Mouse (Mus musculus) forebrain, embryonic 12.5 days (tissue): Measurements from ENCODE around the gene Bmp7. TPM values are rescaled to one million over a fixed set of nuclear protein-coding genes. Genes with fewer than 3 reads are reported as not detected.
A peak's percentile ranks its signal among the peaks of the same experiment; 100 is the strongest.

Experiments used
- ATAC-seq: fragments of 200-750 bp; cut with Nextera tagmentation; 2 replicates; pipeline ENCODE4 v1.8.0; 2017; ENCODE audit warnings: moderate TSS enrichment; ENCODE audit not compliant: low FRiP score
- H3K27ac ChIP-seq: fragments of 300-500 bp; sonication (generic); 2 replicates; pipeline ENCODE4 v1.5.1; 2016; ENCODE audit warnings: mild to moderate bottlenecking
- H3K27me3 ChIP-seq: fragments of 300-500 bp; sonication (generic); 2 replicates; pipeline ENCODE4 v1.6.1; 2016; ENCODE audit warnings: mild to moderate bottlenecking
- H3K36me3 ChIP-seq: fragments of 300-500 bp; sonication (generic); replicated peaks from 2 replicates; pipeline ENCODE4 v1.6.1; 2016; ENCODE audit warnings: mild to moderate bottlenecking
- H3K4me1 ChIP-seq: fragments of 300-500 bp; sonication (generic); 2 replicates; pipeline ENCODE4 v1.6.1; 2016
- H3K4me2 ChIP-seq: fragments of 300-500 bp; sonication (generic); 2 replicates; pipeline ENCODE4 v1.6.1; 2016; ENCODE audit warnings: mild to moderate bottlenecking, moderate library complexity
- H3K4me3 ChIP-seq: fragments of 300-500 bp; sonication (generic); replicated peaks from 2 replicates; pipeline ENCODE4 v1.5.1; 2016; ENCODE audit warnings: mild to moderate bottlenecking
- H3K9ac ChIP-seq: fragments of 300-500 bp; sonication (generic); 2 replicates; pipeline ENCODE4 v1.6.1; 2016; ENCODE audit warnings: mild to moderate bottlenecking
- H3K9me3 ChIP-seq: fragments of 300-500 bp; sonication (generic); 2 replicates; pipeline ENCODE4 v1.6.1; 2016
- WGBS: fragments of 180-500 bp; shearing (Covaris S2); methylation state at CpG from one replicate; pipeline ENCODE4 v1.1.7; 2016; 5-methylcytosine and 5-hydroxymethylcytosine counted together
- polyA plus RNA-seq: library from polyadenylated mRNA; unstranded; fragments of >200 nt; fragmentation: Nextera tagmentation; extraction: Ambion mirVana; gene quantifications from 2 replicates; pipeline ENCODE4 v1.2.1, GENCODE M21; 2016

Gene Bmp7
- polyA plus RNA-seq, 1 experiment from 2014 or later: 13.2 TPM

DNA sequence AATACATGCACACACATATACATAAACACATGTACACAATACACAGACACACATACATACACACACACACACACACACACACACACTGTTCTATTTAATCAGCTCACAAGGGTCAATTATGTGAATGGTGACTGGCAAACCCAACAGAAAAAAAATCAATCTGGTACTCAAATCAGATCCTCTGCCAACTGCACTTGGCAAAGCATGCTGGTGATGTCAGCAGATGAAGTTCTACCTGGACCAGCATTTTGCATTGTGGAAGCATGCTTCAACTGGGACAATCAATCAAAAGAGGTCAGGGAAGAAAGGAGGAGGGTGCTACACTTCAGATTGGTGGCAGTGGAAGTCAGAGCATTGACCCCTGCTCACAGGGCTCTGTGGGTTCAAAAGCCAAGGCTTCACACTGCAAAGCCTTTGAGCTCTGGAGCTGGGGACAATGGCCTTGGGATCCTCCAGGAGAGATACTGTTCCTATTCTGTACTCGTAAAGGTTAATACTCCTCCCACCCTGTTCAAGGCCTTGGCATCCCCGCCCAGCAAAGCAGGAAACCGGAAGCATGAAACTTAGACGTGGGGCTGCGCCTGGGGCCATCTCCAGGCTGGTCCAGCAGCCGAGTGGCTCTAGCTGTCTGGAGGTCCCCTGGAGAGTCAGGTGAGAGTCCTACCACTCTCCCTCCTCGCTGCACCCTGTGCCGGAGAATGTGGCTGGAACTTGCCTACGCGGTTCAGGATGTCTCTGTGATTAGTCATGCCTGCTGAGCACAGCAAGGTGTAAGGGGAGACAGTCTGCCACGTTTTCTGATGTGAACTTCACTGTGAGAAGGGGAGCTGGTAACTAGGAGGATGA is 99.0 kb downstream of the Bmp7 start:
- H3K9ac ChIP-seq: no peak overlapping the region
- H3K36me3 ChIP-seq: no peaks in the 10 kb centered on the region
- 51% methylated on average over 11 of the region's 11 CpGs for WGBS
- H3K9me3 ChIP-seq: no peaks in the 10 kb centered on the region
- H3K27me3 ChIP-seq: no peaks in the 10 kb centered on the region
- no peak overlapping the region for H3K27ac ChIP-seq
- ATAC-seq: no peak
- no peak overlapping the region for H3K4me3 ChIP-seq
- H3K4me2 ChIP-seq: no peak overlapping the region
- peaks cover 9% of the 10 kb centered on the region; the same call in 1 of the 2 replicates for H3K4me1 ChIP-seq

DNA sequence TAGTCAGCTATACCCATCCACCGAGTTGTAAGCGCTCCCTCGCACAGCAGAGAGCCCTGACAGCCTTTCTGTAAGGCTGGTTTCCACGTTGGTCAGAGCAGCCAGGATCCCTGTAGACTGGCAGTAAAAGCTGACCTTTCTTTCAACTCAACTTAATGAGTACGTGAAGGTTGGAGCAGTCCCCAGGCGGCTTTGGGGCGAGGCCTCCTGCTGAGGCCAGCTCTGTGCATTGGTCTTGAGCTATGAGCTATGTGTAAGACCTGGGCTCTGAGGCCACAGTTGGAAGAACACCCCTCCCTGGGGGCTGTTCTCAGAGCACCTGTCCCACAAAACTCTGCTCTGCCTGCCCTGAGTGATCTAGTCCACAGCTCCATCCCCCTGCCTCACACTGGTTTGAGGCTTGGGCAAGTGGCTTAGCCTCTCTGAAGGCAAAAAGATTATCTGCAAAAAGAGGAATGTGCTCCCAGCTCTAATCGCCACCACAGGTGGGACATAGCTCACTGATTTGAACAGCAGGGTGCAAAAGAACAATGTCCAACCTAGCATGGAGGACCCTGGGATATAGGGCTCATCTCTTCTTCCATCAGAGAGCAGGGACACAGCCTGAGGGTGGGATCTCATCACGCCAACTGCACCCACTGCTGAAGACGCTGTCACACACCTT is 100.7 kb downstream of the Bmp7 start:
- Histone ChIP-seq H3K4me1 (peaks cover 4% of the 10 kb centered on the region; the same call in 1 of the 2 replicates), H3K27me3 (no peaks in the 10 kb centered on the region), H3K4me3 (no peak overlapping the region), H3K4me2 (no peak overlapping the region), H3K36me3 (no peaks in the 10 kb centered on the region), H3K27ac (no peak overlapping the region), H3K9ac (no peak overlapping the region), H3K9me3 (no peaks in the 10 kb centered on the region)
- 22% methylated on average over 10 of the region's 10 CpGs for WGBS
- no peak for ATAC-seq

DNA sequence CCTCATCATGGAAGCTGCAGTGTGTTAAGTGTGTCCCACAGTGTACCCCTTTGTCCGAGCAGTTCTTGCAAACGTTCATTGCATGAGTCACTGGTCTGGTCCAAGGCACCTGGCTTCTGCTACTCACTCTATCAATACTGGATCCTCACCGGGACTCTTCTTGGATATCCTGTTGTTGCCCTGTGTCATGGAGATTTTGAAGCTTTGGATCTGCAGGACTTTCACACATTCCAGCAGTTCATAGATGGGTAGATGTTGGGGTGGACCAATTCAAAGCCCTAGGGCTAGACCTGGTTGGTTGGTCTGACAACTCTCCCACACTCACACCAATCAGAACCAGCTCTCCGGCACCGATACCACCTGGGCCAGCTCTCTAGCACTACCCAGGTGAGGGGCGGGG is 103.6 kb downstream of the Bmp7 start:
- ATAC-seq: no peak
- Histone ChIP-seq H3K4me3 (no peak overlapping the region), H3K4me1 (peaks cover 4% of the 10 kb centered on the region; the same call in 1 of the 2 replicates), H3K27ac (no peak overlapping the region), H3K4me2 (no peak overlapping the region), H3K36me3 (no peaks in the 10 kb centered on the region), H3K9me3 (no peaks in the 10 kb centered on the region), H3K27me3 (no peaks in the 10 kb centered on the region), H3K9ac (no peak overlapping the region)
- WGBS: 90% methylated on average over 6 of the region's 6 CpGs

DNA sequence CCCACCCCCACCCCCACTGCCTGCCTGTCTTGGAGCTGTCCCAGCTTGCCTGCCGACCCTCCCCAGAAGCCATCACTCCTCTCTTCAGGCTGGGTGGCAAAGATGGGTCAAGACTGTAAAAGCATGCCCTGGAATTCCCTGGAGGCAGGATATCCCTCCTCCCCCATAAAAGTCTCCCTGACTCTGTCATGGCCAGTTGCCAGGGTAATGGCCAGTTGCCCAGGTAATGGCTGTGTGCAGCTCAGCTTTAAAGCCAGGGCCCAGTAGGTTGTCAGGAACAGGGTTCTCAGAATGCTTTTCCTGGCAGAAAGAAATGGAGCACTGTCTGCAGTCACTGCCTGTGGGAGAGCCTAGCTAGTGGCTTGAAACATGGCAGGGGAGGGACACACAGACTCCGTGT is 106.9 kb downstream of the Bmp7 start:
- H3K4me1 ChIP-seq: no peaks in the 10 kb centered on the region
- H3K4me3 ChIP-seq: no peak overlapping the region
- no peak overlapping the region for H3K27ac ChIP-seq
- no peak overlapping the region for H3K9ac ChIP-seq
- WGBS: 39% methylated on average over 2 of the region's 2 CpGs
- H3K4me2 ChIP-seq: no peak overlapping the region
- H3K36me3 ChIP-seq: no peaks in the 10 kb centered on the region
- no peaks in the 10 kb centered on the region for H3K9me3 ChIP-seq
- no peaks in the 10 kb centered on the region; the same call in 1 of the 2 replicates for H3K27me3 ChIP-seq
- ATAC-seq: no peak

DNA sequence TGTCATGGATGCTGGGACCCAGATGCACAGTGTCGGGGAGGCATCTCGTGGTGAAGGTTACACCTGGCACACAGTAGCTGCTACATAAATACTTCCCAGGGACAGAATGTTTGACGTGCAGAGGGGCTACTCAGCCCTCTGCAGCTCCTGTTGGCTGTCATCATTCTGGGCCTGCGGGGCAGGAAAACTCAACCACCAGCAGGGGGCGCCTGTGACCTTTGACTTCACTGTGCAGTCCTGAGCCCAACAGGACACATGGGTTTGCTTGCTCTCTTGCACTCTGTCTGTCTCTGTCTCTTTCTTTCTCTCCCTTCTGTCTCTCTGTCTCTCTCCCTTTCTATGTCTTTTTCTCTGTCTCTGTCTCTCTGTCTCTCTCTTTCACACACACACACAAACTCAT is 108.4 kb downstream of the Bmp7 start:
- H3K4me3 ChIP-seq: no peak overlapping the region
- 21% methylated on average over 5 of the region's 5 CpGs for WGBS
- no peaks in the 10 kb centered on the region for H3K9me3 ChIP-seq
- H3K27me3 ChIP-seq: peaks cover 9% of the 10 kb centered on the region
- no peaks in the 10 kb centered on the region for H3K36me3 ChIP-seq
- no peak overlapping the region for H3K27ac ChIP-seq
- H3K4me1 ChIP-seq: no peaks in the 10 kb centered on the region
- ATAC-seq: peak; percentile 62
- H3K4me2 ChIP-seq: no peak overlapping the region
- H3K9ac ChIP-seq: no peak overlapping the region

DNA sequence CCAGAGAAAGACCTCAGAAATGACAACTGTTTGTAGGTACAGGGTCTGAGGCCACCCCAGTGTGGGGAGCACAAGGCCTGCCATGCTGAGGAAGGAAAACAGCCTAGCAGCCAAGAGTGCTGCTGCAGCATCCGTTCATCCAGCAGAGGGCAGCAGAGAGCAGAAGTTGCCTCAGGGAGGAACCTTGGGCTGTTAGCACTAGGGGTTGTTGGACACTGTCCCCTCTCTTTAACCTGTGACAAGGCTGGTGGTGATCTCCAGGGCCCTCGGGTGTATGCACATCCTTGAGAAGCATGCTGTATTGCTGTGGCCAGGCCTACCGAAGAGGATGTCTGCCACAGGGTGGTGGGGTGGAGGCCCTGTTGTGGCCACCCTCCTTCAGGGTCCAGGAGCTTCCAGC is 109.0 kb downstream of the Bmp7 start:
- Histone ChIP-seq H3K4me1 (no peaks in the 10 kb centered on the region), H3K4me3 (no peak overlapping the region), H3K9ac (no peak overlapping the region), H3K27me3 (peaks cover 16% of the 10 kb centered on the region), H3K9me3 (no peaks in the 10 kb centered on the region), H3K4me2 (no peak overlapping the region), H3K36me3 (no peaks in the 10 kb centered on the region), H3K27ac (no peak overlapping the region)
- peak; percentile 52 for ATAC-seq
- WGBS: 18% methylated on average over 3 of the region's 3 CpGs

DNA sequence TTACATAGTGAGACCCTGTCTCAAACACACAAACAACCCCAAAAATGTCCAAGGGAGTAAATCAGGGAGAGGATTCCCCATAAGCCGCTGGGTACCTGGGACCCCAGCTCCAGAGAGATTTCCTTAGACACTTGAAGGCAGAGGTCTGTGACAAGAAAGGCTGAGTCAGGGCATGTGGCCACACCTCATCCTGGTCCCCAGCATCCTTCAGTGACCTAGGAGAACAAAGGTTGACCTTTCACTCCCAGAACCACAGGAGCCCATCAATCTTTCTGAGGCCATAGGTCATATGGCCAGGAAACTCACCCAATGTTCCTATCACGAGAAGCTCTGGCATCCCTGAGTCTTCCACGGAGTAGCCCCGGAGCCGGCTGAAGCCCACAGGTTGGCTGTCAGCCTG is 111.9 kb downstream of the Bmp7 start:
- ATAC-seq: no peak
- H3K9me3 ChIP-seq: no peaks in the 10 kb centered on the region
- H3K27ac ChIP-seq: no peak overlapping the region
- WGBS: 63% methylated on average over 5 of the region's 5 CpGs
- H3K4me3 ChIP-seq: no peak overlapping the region
- H3K4me2 ChIP-seq: no peak overlapping the region
- no peaks in the 10 kb centered on the region for H3K36me3 ChIP-seq
- peaks cover 11% of the 10 kb centered on the region for H3K4me1 ChIP-seq
- no peak overlapping the region for H3K9ac ChIP-seq
- peaks cover 45% of the 10 kb centered on the region for H3K27me3 ChIP-seq

DNA sequence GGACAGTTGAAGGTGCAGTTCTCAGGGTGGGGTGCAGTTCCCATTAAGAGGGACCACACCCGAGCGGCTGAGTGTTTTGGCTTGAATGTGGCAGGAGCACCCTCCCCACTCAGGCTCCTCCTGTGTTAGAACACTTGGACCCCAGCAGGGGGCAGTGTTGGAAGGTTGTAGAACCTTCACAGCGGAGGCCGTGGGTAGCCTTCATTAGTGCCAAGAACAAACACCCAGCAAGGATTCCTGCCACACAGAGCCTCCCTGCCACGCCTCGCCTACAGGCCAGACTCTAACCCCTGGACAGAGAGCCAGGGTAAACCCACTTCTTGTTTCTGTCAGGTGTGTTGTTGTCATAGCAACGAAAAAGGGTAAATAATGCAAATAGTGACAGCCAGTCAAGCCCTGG is 112.6 kb downstream of the Bmp7 start:
- Histone ChIP-seq H3K27ac (no peak overlapping the region), H3K36me3 (no peaks in the 10 kb centered on the region), H3K4me1 (peaks cover 11% of the 10 kb centered on the region), H3K4me3 (no peak overlapping the region), H3K9ac (no peak overlapping the region), H3K9me3 (no peaks in the 10 kb centered on the region), H3K4me2 (no peak overlapping the region), H3K27me3 (peaks cover 50% of the 10 kb centered on the region)
- 54% methylated on average over 7 of the region's 7 CpGs for WGBS
- no peak for ATAC-seq

DNA sequence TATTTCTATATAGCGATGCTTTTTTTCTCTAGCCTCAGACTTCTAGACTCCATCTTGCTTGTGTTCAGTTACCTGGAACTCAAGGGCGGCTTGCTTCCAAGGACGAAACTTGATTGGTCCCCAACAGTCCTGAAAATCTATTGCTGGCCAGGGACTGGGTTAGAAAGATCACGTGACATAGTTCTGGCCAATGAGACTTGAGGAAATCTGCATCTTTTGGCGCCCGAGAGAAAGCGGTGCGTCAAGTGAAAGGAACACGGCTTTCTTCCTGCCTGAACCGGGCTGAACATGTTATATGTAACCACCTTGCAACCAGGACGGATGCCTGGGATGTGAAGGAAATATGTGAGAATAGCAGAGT is 114.4 kb downstream of the Bmp7 start:
- peaks cover 64% of the 10 kb centered on the region for H3K27me3 ChIP-seq
- ATAC-seq: no peak
- H3K9ac ChIP-seq: no peak overlapping the region
- H3K27ac ChIP-seq: no peak overlapping the region
- no peaks in the 10 kb centered on the region for H3K36me3 ChIP-seq
- H3K4me3 ChIP-seq: no peak overlapping the region
- peaks cover 11% of the 10 kb centered on the region for H3K4me1 ChIP-seq
- H3K4me2 ChIP-seq: no peak overlapping the region
- WGBS: 90% methylated on average over 11 of the region's 11 CpGs
- H3K9me3 ChIP-seq: no peaks in the 10 kb centered on the region

DNA sequence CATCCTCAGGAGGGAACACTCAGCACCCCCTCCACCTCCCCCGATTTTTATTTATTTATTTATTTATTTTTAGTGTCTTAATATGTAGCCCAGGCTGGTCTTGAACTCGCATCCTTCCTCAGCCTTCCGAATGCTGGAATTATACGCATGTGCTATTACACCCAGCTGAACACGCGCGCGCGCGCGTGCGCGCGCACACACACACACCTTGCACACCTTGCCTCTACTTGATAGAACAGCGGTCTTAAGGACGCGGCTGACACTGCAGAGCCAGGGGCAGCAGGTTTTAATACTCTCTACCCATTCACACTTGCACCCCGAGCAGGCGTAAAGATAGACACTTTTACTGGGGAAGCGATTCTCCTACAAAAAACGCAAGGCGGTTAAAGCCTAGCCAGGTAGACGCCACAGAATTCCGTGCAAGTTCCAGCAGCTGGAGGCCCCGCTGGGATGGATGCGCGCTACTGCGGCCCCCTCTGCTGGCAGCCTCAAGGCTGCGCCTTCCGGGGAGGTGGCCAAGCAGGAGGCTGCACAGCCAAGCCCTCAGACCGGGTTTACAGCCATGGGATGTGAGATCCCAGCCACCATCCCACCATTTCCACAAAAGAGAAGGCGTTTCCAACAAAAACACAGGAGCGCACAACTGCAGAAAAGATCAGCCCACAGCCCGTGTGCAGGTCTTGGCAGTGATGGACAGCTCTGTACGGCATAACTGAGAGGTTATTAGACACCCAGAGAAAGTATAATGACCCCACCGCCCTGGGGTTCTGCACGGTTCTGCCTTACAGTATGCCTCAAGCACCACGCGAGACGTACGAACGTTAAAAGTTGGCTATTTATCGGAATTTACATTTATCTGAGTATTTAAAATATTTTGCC is 115.0 kb downstream of the Bmp7 start:
- Histone ChIP-seq H3K4me1 (peaks cover 15% of the 10 kb centered on the region), H3K27me3 (peaks cover 64% of the 10 kb centered on the region), H3K27ac (no peak overlapping the region), H3K4me3 (peak overlapping the region; percentile 17), H3K36me3 (no peaks in the 10 kb centered on the region), H3K4me2 (peak overlapping the region; percentile 43), H3K9me3 (no peaks in the 10 kb centered on the region), H3K9ac (no peak overlapping the region)
- ATAC-seq: peak; percentile 68
- WGBS: 19% methylated on average over 43 of the region's 43 CpGs

DNA sequence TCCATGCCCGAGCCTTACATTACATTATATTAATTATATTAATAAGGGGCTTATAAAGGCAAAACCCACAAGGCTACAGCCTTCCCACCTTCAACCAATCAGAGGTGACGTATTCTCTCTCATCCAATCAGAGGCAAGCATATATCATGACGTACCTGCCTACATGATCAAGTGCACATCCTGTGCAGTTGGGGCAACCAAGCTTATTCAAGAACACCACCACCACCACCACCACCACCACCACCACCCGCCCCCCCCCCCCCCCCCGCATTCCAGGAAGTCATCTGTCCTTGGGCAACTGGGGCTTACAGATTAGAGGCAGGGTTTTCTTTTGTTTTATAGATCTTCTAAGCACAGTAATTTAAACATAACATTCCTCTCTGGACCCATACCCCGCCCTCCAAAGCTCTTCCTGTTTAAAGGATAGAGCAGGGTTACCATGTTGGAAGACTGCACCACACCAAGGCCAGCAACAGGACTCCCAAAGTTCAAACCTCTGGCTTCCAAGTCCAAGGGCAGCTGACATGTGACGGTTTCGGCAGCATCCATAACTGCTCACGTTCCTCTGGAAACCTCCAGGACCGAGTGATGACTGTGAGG is 121.4 kb downstream of the Bmp7 start:
- Histone ChIP-seq H3K27me3 (peaks cover 28% of the 10 kb centered on the region), H3K4me3 (no peak overlapping the region), H3K9me3 (no peaks in the 10 kb centered on the region; the same call in 1 of the 2 replicates), H3K9ac (no peak overlapping the region), H3K4me2 (no peak overlapping the region), H3K36me3 (no peaks in the 10 kb centered on the region), H3K27ac (no peak overlapping the region), H3K4me1 (peaks cover 6% of the 10 kb centered on the region)
- 83% methylated on average over 10 of the region's 10 CpGs for WGBS
- no peak for ATAC-seq
